Mouse (Mus musculus) midbrain, embryonic 14.5 days (tissue): ENCODE measurements around the gene Sh3bgr. TPM values are rescaled to one million over a fixed set of nuclear protein-coding genes. Genes with fewer than 3 reads are reported as not detected.
A peak's percentile ranks its signal among the peaks of the same experiment; 100 is the strongest.

Experiments used
- ATAC-seq: fragments of 200-750 bp; cut with Nextera tagmentation; 2 replicates; pipeline ENCODE4 v1.8.0; 2017; ENCODE audit warnings: moderate number of reproducible peaks, moderate library complexity; ENCODE audit not compliant: low FRiP score, low TSS enrichment
- DNase-seq: peaks from one replicate; pipeline ENCODE4 v3.0.0-alpha.2; 2015
- H3K27ac ChIP-seq: fragments of 300-500 bp; sonication (generic); replicated peaks from 2 replicates; pipeline ENCODE4 v1.5.1; 2014; ENCODE audit warnings: mild to moderate bottlenecking, low read depth, low read length, moderate library complexity
- H3K27me3 ChIP-seq: fragments of 300-500 bp; sonication (generic); 2 replicates; pipeline ENCODE4 v1.6.1; 2014; ENCODE audit warnings: low read length, control low read depth, mixed read lengths; ENCODE audit not compliant: control insufficient read depth, insufficient read depth
- H3K36me3 ChIP-seq: fragments of 300-500 bp; sonication (generic); 2 replicates; pipeline ENCODE4 v1.6.1; 2014; ENCODE audit warnings: low read length, control low read depth; ENCODE audit not compliant: control insufficient read depth, insufficient read depth
- H3K4me1 ChIP-seq: fragments of 300-500 bp; sonication (generic); 2 replicates; pipeline ENCODE4 v1.6.1; 2014; ENCODE audit warnings: mild to moderate bottlenecking, antibody characterized with exemption, low read length, control low read depth; ENCODE audit not compliant: control insufficient read depth, insufficient read depth
- H3K4me2 ChIP-seq: fragments of 300-500 bp; sonication (generic); 2 replicates; pipeline ENCODE4 v1.6.1; 2014; ENCODE audit warnings: mild to moderate bottlenecking, low read length, moderate library complexity
- H3K4me3 ChIP-seq: fragments of 300-500 bp; sonication (generic); replicated peaks from 2 replicates; pipeline ENCODE4 v1.5.1; 2014; ENCODE audit warnings: low read depth, low read length
- H3K9ac ChIP-seq: fragments of 300-500 bp; sonication (generic); replicated peaks from 2 replicates; pipeline ENCODE4 v1.6.1; 2014; ENCODE audit warnings: mild to moderate bottlenecking, low read length, moderate library complexity
- H3K9me3 ChIP-seq: fragments of 300-500 bp; sonication (generic); 2 replicates; pipeline ENCODE4 v1.6.1; 2016; ENCODE audit warnings: low read length, control low read depth, mixed read lengths; ENCODE audit not compliant: control insufficient read depth
- WGBS: fragments of 180-500 bp; shearing (Covaris S2); extraction: QIAGEN DNeasy Blood & Tissue Kit; methylation state at CpG from one replicate; pipeline ENCODE4 v1.1.7; 2014; 5-methylcytosine and 5-hydroxymethylcytosine counted together
- polyA plus RNA-seq: library from polyadenylated mRNA; unstranded; fragments of >200 nt; fragmentation: Nextera tagmentation; extraction: Ambion mirVana; gene quantifications from 2 replicates; pipeline ENCODE4 v1.2.1, GENCODE M21; 2014

Sh3bgr gene
- polyA plus RNA-seq, 1 experiment from 2014 or later: 1.6 TPM

GRCm38 (mm10) chr16:96159794-96160346 is 40.4 kb upstream of the Sh3bgr start:
- ATAC-seq (0 out of 2 replicates have a peak, but pooled peaks have one; percentile 39), DNase-seq (peak; percentile 8)
- Histone ChIP-seq H3K4me2 (peak overlapping the region; percentile 98), H3K9ac (peak overlapping the region; percentile 89), H3K4me3 (peak overlapping the region; percentile 46), H3K9me3 (no peaks in the 10 kb centered on the region), H3K27me3 (no peaks in the 10 kb centered on the region), H3K27ac (peak overlapping the region; percentile 83), H3K36me3 (peaks cover 15% of the 10 kb centered on the region), H3K4me1 (peaks cover 8% of the 10 kb centered on the region; the same call in 1 of the 2 replicates)
- WGBS: 82% methylated on average over 20 of the region's 20 CpGs

DNA sequence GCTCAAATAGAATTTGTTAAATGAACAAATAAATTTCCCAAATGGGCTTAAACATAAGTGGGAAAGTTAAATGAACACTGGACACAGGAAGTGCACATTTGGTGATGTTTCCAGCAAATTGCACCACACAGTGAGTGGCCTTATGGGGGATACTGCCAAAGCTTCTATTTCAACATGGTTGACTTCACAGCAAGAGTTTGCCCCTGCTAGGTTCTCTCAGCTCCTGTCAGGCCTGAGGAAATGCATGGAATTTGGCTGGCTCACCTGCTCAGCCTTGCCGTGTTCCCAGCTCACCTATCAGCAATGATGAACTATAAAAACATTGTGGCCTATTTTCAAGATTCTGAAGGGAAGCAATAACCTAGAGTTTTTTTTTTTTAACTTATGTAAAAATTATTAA is 39.3 kb upstream of the Sh3bgr start:
- Histone ChIP-seq H3K27ac (no peak overlapping the region), H3K27me3 (no peaks in the 10 kb centered on the region), H3K4me1 (peaks cover 8% of the 10 kb centered on the region; the same call in 1 of the 2 replicates), H3K36me3 (peaks cover 7% of the 10 kb centered on the region; the same call in 1 of the 2 replicates), H3K9ac (no peak overlapping the region), H3K9me3 (no peaks in the 10 kb centered on the region), H3K4me3 (no peak overlapping the region), H3K4me2 (no peak overlapping the region)
- 95% methylated on average over 1 of the region's 1 CpGs for WGBS
- DNase-seq (no peak), ATAC-seq (no peak)

GRCm38 (mm10) chr16:96161336-96161735 is 38.9 kb upstream of the Sh3bgr start:
- H3K4me1 ChIP-seq: peaks cover 8% of the 10 kb centered on the region; the same call in 1 of the 2 replicates
- no peak for ATAC-seq
- H3K4me3 ChIP-seq: no peak overlapping the region
- no peaks in the 10 kb centered on the region for H3K27me3 ChIP-seq
- no peak for DNase-seq
- no peak overlapping the region for H3K27ac ChIP-seq
- WGBS: 91% methylated on average over 4 of the region's 4 CpGs
- H3K9ac ChIP-seq: no peak overlapping the region
- H3K36me3 ChIP-seq: 0 out of 2 replicates have a peak, but pooled peaks cover 3% of the 10 kb centered on the region
- H3K9me3 ChIP-seq: no peaks in the 10 kb centered on the region
- H3K4me2 ChIP-seq: no peak overlapping the region

GRCm38 (mm10) chr16:96165723-96166264 is 34.5 kb upstream of the Sh3bgr start:
- Histone ChIP-seq H3K4me2 (no peak overlapping the region), H3K4me1 (no peaks in the 10 kb centered on the region), H3K9ac (no peak overlapping the region), H3K4me3 (no peak overlapping the region), H3K9me3 (no peaks in the 10 kb centered on the region), H3K27me3 (no peaks in the 10 kb centered on the region), H3K27ac (no peak overlapping the region), H3K36me3 (no peaks in the 10 kb centered on the region)
- WGBS: 81% methylated on average over 4 of the region's 4 CpGs
- no peak for DNase-seq
- no peak for ATAC-seq

DNA sequence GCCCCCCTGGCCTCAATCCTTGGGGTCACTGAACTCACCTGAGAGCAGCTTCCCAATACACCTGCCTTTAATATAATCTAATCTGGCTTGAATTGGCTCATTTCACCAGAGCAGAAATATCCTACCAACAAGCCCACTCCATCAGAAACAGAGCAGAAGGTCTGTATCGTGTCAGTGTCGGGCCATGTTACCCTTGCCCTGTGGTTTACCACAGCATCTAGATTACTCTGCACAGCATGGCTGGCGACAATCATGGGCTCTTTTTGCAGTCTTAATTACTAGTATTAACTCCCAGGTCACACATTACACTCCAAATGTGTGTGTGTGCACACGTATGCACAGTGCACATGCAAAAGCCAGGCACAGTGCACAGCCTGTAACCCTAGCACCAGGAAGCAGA is 31.4 kb upstream of the Sh3bgr start:
- H3K27ac ChIP-seq: no peak overlapping the region
- H3K9ac ChIP-seq: no peak overlapping the region
- ATAC-seq: no peak
- no peak for DNase-seq
- H3K36me3 ChIP-seq: no peaks in the 10 kb centered on the region
- no peaks in the 10 kb centered on the region for H3K4me1 ChIP-seq
- no peak overlapping the region for H3K4me2 ChIP-seq
- H3K4me3 ChIP-seq: no peak overlapping the region
- WGBS: 93% methylated on average over 4 of the region's 4 CpGs
- H3K9me3 ChIP-seq: no peaks in the 10 kb centered on the region
- H3K27me3 ChIP-seq: no peaks in the 10 kb centered on the region

- no peak overlapping the region for H3K27ac ChIP-seq
- H3K4me1 ChIP-seq: no peaks in the 10 kb centered on the region; the same call in 1 of the 2 replicates
- no peak for ATAC-seq
- no peaks in the 10 kb centered on the region for H3K36me3 ChIP-seq
- H3K4me2 ChIP-seq: no peak overlapping the region
- no peaks in the 10 kb centered on the region for H3K27me3 ChIP-seq
- no peak for DNase-seq
- no peak overlapping the region for H3K9ac ChIP-seq
- no peak overlapping the region for H3K4me3 ChIP-seq
- 78% methylated on average over 8 of the region's 8 CpGs for WGBS
- no peaks in the 10 kb centered on the region for H3K9me3 ChIP-seq
These were observed 26.6 kb upstream of the Sh3bgr start for GRCm38 (mm10) chr16:96173648-96174047.

- 51% methylated on average over 2 of the region's 2 CpGs for WGBS
- Histone ChIP-seq H3K4me3 (no peak overlapping the region), H3K4me2 (no peak overlapping the region), H3K9me3 (no peaks in the 10 kb centered on the region; the same call in 1 of the 2 replicates), H3K9ac (no peak overlapping the region), H3K27ac (no peak overlapping the region), H3K27me3 (no peaks in the 10 kb centered on the region), H3K4me1 (no peaks in the 10 kb centered on the region; the same call in 1 of the 2 replicates), H3K36me3 (no peaks in the 10 kb centered on the region)
- no peak for ATAC-seq
- DNase-seq: no peak
These were observed 24.9 kb upstream of the Sh3bgr start for GRCm38 (mm10) chr16:96175399-96175798.

DNA sequence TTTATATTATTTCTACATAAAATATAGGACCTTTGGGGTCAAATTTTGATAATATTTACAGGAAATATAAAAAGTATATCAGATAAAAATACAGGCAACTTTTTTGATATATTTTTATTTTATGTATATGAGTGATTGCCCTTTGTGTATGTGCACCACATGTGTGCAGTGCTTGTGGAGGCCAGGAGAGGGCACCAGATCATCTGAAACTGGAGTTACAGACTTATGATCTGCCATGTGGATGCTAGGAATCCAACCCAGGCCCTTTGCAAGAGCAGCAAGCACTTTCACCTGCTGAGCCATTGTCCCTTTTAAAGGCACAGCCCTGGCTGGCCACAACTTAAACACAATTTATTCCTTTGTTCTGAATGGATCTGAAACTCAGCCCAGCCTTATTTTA is 21.1 kb upstream of the Sh3bgr start:
- no peaks in the 10 kb centered on the region for H3K27me3 ChIP-seq
- no peak for ATAC-seq
- H3K36me3 ChIP-seq: no peaks in the 10 kb centered on the region
- no peaks in the 10 kb centered on the region; the same call in 1 of the 2 replicates for H3K4me1 ChIP-seq
- no peak overlapping the region for H3K4me2 ChIP-seq
- no peak overlapping the region for H3K4me3 ChIP-seq
- no peak for DNase-seq
- H3K9me3 ChIP-seq: no peaks in the 10 kb centered on the region; the same call in 1 of the 2 replicates
- no peak overlapping the region for H3K27ac ChIP-seq
- H3K9ac ChIP-seq: no peak overlapping the region

DNA sequence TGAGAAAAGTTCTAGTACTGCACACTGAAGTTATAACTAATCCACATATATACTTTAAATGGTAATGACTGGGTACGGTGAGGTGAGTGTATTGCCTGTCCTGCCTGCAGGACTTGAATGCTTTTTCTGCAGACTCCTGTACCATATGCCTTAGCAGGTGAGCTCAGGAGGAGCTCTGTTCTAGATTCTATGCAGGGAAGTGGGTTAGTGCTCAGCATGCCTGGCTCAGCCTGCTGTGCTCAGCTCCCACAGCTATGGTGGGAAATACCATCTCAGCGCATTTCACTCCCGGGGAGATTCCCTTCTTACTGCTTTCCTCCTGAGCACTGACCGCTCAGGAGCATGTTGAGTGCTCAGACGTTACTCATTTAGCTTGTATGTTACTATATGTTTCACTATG is 12.6 kb upstream of the Sh3bgr start:
- Histone ChIP-seq H3K36me3 (no peaks in the 10 kb centered on the region), H3K27ac (no peak overlapping the region), H3K4me2 (no peak overlapping the region), H3K4me3 (no peak overlapping the region), H3K27me3 (no peaks in the 10 kb centered on the region), H3K9ac (no peak overlapping the region), H3K9me3 (no peaks in the 10 kb centered on the region; the same call in 1 of the 2 replicates), H3K4me1 (peaks cover 4% of the 10 kb centered on the region; the same call in 1 of the 2 replicates)
- no peak for DNase-seq
- no peak for ATAC-seq
- 88% methylated on average over 5 of the region's 5 CpGs for WGBS
